Mouse (Mus musculus) gastrocnemius, postnatal 14 days (tissue): ENCODE results near the gene Vax1. TPM values are rescaled to one million over a fixed set of nuclear protein-coding genes. Genes with fewer than 3 reads are reported as not detected.
A peak's percentile ranks its signal among the peaks of the same experiment; 100 is the strongest.

Experiments
- DNase-seq: peaks from one replicate; pipeline ENCODE4 v3.0.0; 2021; ENCODE audit warnings: mixed read lengths
- intact Hi-C: fragments of 180-260 bp; cut with DNase I; formaldehyde crosslinking; loops from one replicate; pipeline ENCODE4 v1.15.1; 2025; ENCODE audit warnings: low total_unique reads
- total RNA-seq, 2 experiments: library from RNA; stranded (reverse); gene quantifications; 2 replicates each; pipeline ENCODE4 v1.2.3; 2021

Gene Vax1
- total RNA-seq, 2 experiments from 2014 or later, result not detected

DNA sequence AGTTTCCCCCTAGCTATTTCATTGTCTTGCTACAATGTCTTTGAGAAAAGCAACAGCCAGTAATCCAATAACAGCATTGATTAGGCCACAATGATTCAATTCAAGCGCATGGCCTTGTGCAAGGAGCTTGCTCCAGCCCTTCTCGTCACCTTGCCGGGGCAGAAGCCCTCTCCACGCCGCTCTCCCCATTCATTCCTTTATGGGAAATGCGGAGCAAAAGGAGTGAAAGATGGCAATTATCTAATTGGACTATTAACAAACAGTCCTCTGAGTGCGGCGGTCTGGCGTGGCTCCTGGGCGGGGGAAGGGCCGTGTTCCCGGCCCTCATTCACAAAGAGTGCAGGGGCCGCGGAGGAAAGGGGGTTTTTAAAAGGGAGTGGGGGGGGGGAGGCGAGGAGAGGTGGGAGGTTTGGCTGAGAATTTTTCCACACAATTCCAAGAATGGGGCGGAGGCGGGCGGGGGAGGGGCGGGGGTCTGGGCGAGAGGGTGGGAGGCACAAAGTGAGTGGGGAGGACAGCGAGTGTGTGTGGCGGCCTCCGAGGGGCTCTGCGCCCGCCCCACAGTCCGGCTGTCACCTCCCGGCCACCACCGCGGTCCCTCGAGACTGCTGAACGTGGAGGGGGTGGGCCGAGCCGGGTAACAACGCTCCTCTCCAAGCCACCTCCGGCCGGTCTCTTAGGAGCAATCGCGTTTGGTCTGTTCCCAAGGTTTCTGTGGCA lies 1.5 kb upstream of the Vax1 start:
- no peak for DNase-seq
- intact Hi-C loops, result no loop called here

DNA sequence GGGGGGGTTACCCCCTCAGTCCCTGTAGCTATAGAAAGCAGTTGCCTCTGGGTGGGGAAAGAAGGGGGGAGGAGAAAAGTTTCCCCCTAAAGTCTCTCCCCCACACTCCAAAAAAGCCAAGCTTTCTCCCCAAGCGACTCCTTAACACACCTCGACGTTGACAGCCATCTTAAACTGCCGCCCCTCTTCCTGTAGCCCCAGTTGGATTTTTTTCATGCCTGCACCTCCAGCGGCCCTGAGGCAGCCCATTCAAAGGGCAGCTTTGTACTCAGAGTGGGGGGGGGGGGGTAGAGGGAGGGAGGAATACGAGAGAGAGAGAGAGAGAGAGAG lies 875 bp upstream of the Vax1 start:
- DNase-seq, result no peak
- intact Hi-C loops, result no loop called here

DNA sequence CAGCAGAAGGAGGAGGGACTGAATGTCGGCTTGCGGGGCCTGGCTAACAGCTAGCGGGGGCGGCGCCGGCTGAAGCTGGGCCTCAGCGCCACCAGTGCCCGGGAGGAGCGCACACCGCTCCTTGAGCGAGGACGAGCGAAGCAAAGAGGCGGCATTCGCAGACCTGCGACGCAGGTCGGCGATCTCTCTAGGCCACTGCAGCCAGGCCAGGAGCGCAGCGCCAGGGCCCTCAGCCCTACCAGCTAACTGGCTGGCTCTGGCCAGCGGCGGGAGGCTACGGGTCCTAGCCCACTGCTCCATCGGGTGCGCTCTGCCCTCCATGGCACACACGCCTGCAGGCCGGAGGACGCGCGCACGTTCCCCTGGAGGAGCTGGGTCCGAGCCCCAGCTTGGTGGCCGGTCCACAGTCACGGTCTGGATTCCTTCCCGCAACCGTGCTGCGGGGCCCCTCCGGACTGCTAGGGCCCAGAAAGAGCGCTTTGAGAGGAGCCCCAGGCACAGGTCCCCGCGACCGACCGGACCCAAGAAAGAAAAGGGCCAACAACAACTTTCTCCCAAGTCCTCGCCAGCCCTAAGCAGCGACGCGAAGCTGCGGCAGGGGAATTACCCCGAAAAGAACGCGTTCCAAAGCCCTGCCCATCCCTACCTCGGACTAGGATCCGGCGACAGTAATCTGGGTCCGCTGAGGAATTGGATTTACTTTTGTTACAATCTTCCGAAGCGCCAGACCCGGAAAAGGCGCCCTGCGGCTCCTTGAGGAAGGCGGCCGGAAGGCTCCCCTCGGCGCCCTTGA lies 517 bp downstream of the Vax1 start:
- DNase-seq, result peak; percentile 10
- intact Hi-C loops, result no loop called here

DNA sequence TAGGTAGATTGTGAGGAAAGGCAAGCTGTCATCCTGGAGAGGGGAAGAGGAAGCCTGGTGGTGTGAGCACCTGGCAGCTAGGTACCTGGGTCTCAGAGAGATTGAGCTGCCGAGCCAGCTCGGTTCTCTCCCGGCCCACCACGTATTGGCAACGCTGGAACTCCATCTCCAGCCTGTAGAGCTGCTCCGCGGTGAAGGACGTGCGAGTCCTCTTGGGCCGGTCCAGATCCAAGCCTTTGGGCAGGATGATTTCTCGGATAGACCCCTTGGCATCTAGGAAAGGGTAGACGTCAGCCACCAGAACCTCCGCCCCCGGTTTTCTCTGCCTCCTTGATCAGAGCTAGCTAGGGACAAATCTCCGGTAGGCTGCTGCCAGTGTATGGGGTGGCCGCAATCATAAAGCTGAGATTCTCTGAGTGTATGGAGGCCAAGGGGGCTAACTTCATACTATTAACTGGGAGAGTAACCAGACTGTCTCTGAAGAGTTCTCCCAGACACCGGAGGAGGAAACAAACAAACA lies 1.4 kb downstream of the Vax1 start:
- intact Hi-C loops, result no loop called here
- no peak for DNase-seq

DNA sequence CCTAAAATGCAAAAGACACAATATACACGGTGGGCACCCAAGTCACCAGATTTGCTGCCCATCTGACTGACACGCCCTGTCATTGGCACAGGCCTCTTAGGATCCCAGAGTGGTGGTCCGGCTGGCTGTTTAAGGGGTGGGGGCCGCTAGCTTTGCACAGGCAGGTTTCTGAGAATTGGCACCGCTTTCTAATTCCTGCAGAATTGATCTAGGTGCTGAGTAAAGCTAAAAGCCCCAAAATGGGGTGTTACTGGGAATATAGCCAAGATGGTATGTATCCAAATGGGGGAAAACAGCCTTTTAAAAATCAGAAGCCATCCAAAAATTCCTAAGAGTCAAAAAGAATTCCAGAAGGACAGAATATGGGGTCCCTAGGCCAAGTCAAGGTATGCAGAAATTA lies 2.0 kb downstream of the Vax1 start:
- intact Hi-C loops, result no loop called here
- no peak for DNase-seq

DNA sequence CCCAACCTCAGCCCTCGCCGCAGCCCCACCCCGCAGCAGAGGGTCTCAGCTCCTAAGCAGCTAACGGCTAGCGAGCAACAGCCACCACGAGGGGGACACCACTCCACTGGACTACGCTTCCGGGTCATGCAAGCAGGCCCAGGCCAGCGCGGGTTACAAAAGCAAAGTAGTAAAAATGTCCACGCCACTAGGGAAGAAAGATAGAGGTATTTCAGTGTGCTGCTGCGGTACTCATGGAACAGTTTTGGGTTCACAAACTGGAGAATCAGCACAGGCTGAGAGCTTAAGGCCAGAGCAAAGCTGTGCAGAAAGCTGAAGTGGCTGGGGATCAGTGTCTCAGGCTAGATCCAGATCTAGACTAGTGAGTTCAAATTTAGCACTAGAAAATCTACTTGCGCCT lies 3.0 kb downstream of the Vax1 start:
- intact Hi-C loops, result no loop called here
- DNase-seq, result no peak

DNA sequence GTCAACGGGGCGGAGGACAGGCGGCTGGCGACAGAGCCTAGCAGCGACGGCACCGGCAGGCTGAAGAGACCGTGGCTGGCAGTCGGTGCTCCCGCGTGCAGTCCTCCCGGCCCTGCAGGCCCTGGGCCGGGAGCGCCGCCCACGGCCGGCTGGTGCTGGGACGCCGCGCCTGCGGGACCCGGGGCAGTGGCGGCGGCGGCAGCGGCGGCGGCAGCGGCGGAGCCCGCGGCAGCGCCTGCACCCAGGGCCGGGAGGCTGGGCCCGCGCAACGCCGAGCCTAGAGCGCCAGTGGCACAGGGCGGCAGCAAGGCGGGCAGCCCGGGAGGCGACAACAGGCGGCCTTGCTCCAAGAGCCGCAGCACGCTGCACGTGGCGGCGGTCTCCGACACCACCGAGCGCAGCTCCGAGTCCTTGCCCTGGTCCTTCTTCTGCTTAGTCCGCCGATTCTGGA lies 3.5 kb downstream of the Vax1 start:
- intact Hi-C loops, result no loop called here
- DNase-seq, result peak; percentile 15

DNA sequence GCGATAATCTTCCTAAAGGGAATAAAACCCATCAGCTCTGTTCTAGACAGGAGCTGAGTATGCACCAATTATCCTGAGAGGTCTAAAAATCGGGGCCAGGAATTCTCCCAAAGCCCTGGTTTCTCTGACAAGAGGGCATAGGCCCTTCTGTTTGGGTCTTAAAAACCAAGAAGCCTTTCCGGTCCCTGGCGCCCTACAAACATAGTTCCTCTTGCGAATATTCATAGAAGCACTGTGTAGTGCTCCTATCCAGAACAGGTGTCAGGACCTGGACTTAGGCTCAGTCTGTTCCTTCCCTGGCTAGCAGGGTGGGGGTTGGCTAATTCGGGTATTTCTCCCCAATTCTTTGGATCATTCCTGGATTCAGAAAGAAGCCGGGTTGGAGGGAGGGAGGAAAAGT lies 4.3 kb downstream of the Vax1 start:
- intact Hi-C loops, result no loop called here
- no peak for DNase-seq

DNA sequence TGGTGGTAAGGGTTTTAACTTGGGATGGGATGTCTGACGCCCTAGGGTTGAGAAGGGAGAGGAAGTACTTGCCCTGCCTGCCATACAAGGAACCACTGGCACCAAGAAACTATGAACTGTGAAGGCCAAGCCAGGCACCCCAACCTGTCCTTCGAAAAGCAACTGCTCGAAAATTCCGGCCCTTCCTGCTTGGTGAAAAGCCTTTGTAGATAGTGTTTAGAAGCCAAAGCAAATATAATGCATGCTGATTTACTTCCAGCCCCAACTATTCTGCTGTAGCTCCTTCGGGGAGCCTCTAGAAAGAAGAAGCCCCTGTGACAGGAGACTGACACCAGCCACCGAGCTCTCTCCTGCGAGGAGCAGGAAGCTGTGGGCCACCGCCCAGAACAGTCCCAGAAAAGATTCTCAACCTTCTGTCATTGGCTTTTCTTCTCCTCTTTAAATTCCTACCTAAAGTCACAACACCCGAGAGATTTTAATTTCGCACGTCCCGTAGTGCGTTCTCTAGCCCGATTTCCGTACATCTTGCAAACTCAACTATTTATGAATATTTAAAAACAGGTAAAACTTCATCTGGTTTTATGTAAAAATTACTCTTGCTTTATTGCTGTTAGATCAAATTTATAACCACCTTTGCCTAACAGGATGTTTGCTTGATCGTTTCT lies 4.8 kb downstream of the Vax1 start:
- no peak for DNase-seq
- intact Hi-C loops, result no loop called here

DNA sequence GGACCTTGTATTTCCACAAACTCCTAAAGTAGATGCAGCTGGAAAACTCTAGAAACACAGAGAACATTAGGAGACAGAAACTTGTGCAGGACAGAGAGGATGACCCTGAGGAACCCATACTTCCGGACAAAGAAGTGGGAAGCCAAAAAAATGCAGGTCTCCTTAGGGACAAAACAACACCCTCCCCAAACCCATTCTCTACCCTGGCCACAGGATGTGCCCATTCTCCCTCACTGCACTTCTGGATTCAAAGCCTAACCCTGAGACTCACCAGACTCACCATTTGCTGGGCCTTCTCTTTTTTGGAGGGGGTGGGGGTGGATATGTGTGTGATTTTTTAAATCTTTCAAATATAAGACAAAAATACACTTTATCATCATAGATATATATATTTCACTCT lies 5.7 kb downstream of the Vax1 start:
- intact Hi-C loops, result no loop called here
- no peak for DNase-seq

DNA sequence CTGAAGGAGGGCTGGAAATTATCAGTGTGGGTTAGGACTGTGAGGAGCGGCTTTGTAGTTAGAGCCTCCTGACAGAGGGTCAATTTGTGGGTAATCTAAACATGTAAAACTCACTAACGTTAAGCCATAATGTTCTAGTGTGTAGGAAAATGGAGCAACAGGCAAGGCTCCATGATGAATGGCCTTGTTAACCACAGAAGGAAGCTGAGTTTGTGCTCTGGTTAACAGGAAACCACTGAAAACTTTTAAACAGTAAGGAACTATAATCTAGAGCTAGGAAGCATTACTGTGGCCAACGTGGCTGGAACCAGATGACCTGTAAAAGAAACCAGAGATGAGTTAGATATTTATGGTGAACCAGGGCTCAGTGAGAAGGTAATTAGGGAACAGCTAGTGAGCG lies 13.2 kb downstream of the Vax1 start:
- DNase-seq, result no peak
- intact Hi-C loops, result no loop called here

DNA sequence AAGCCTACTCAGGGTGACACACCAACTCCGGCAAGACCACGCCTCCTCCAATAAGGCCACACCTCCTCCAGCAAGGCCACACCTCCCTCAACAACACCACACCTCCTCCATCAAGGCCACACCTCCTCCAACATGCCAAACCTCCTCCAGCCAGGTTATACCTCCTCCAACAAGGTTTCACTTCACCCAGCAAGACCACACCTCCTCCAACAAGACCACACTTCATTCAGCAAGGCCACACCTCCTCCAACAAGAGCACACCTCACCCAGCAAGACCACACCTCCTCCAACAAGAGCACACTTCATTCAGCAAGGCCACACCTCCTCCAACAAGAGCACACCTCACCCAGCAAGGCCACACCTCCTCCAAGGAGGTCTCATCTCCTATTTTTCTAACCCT lies 15.7 kb downstream of the Vax1 start:
- intact Hi-C loops, result no loop called here
- DNase-seq, result no peak

DNA sequence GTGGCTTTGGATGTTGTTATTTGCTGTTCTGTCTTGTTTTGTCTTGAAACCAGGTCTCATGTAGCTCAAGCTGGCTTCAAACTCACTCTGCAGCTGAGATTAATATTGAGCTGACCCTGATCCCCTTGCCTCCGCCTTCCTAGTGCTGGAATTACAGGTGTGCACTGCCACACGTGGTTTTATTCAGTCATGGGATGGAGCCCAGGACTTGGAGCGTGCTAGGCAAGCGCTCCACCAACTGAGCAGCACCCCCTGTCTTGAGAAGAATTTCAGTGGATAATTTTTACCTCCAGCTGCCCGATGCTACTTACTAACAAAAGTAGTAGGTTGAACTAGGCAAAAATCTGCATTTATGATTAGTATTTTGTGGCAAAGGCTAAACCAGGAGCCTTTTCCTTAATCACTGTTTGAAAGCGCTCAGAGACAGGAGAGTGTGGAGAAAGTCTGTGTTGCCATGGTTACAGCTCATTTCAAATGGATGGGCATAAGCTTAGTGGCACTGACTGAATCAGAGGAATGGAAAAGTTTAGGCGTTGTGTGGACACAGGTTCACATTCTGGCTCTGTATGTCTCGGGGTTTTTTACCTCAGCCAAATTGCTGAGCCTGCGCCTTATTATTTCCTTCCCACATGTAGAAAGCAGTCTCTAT lies 24.2 kb downstream of the Vax1 start:
- intact Hi-C loops, result no loop called here

DNA sequence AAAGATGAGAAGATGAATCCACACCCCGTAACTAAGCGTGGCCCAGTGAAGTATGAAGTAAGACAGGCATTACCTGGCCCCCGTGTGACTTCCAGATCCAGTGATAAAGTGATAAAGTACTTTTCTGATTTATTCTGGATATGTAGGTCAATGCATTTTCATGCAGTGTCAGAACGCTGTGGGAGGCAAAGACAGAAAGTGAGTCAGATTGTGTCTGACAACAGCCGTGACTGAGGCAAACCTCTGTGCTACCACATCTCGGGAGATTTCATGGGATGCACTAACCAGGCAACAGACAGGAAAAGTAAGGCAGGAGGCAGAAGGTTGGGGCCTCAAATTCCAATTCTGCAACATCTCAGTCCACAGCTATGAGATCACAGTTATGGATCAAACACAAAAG lies 24.8 kb downstream of the Vax1 start:
- intact Hi-C loops, result no loop called here
- DNase-seq, result no peak

More for the DNA sequence above, 24.2 kb downstream of the Vax1 start:
- no peak for DNase-seq

DNA sequence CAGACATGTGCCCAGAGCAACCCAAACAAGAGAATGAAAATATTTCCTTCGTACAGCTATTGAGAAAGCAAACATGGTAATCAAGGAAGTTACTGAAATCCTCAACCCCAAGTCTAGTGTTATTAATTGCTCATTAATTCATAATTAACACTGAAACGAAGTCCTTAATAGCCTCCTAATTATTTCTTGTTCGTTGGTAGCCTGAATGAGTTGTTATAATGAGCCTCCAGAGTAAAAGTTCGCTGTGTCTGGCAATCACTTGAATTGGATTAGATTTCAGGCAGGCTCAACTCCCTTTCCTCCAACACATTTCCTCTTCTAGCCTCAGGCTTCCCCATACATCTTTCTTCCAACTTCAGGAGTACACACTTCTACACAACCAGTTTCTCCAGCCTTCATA lies 27.6 kb downstream of the Vax1 start:
- DNase-seq, result no peak

DNA sequence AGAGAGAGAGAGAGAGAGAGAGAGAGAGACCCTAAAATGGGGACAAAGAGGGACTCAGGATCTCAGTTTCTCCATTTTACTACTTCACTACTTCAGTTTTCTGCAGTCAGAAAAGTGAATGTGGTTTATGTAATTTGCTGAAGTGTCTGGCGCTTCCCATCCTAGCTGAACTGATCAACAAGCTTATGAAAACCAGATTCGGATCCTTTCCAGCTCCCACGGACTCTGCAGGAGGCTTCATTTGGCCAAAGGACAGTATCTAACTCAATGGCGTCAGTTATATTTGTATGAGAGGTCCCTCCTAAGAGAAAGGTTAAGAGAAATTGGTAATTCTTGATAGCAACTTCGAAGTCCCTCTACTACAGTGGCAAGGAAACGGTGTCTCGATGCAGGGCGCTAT lies 34.5 kb downstream of the Vax1 start:
- intact Hi-C loops, result no loop called here

More for the DNA sequence above, 27.6 kb downstream of the Vax1 start:
- intact Hi-C loops, result no loop called here

DNA sequence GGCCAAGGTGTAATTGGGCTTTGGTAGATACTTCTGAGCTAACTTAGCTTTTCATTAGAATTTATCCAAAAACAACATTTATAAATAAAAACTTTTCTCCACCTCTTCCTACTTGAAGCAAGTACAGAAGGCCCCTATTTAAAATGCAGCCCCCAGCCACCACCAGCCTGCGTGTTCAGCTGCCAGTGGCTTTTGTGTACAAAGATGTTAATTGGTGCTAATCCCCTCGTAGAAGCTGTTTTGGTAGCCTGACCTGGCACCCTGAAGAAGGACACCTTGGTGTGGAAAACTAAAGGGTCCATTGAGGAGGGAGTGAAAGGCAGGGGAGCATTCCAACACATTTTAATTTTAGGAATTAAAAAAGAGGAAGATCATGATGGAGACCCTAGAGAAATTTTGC lies 34.9 kb downstream of the Vax1 start:
- intact Hi-C loops, result no loop called here
- DNase-seq, result no peak

More for the DNA sequence above, 34.5 kb downstream of the Vax1 start:
- no peak for DNase-seq

DNA sequence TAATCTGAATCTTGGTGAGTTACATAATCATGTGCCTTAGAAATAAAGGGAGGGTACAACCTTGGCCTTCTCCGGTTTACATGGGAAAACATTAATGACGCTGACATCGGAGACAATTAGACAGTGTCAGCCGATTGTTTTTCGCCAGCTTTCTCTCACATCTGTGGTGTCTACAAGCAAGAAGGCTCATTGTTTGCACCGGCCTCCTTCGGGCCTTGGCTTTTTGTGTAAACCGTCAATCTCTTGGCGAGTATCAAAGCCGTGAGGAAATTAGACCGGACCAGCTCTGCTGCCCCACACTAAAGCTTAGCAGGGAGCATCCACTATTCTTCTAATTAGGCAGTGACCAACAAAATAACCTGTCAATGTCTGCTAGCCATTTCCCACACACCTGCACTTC lies 36.7 kb downstream of the Vax1 start:
- no peak for DNase-seq
- intact Hi-C loops, result no loop called here

DNA sequence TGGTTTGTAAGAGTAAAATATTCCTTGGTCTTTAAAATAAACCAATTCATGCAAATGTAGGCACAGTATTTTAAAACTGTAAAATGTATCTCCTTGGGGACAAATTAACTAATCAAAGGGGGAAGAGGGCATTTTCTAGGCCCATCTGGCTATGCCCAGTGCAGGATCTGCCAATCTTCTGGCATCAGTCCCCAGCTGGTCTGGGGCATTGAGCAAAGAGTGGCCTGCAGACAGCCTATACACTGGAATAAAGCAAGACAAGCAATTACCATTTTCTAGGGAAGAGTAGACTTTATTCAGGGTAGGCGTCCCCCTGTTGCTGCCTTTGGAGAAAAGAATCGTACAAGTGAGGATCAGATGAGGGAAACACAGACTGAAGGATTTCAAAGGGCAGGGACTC lies 40.2 kb downstream of the Vax1 start:
- intact Hi-C loops, result no loop called here
- DNase-seq, result no peak

DNA sequence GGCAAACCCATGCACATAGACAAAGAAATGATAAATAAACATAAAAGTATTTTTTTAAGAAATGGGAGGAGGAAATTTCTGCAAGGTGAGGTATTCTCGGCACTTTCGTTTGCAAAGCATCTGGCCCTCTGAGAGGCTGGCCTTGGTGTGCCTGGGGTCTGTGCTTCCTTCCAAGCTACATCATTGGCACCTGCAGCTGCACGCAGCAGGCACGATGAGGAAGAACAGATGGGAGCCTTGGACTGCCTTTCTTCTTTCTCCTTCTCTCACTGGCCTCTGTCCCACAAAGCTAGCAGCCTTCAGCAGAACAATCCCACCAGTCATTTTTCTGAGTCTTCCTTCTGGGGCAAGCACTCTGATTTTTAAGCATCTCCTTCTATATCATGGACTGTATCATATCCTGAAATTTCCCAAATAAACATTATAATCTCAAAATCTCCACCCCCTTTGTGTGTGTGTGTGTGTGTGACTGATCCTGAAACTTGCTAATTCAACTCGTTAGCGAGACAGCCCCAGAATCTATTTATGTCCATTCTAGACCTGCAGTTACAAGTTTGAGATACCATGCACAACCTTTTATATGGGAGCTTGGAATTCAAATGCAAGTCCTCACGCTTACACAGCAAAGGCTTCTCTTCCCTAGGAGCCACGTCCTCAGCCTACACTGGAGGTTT lies 41.2 kb downstream of the Vax1 start:
- intact Hi-C loops, result no loop called here
- no peak for DNase-seq
